Mouse (Mus musculus) inflammation-experienced regulatory T-cells, adult 16 weeks (primary cell): Measurements from ENCODE around the gene Vcam1. TPM values are rescaled to one million over a fixed set of nuclear protein-coding genes. Genes with fewer than 3 reads are reported as not detected.

Experiments used
- polyA plus RNA-seq: library from polyadenylated mRNA; unstranded; fragments of 100-300 nt; shearing (Covaris generic); gene quantifications from one replicate; pipeline ENCODE4 v1.2.1, GENCODE M21; 2017

Vcam1 gene
- 28.4 TPM for polyA plus RNA-seq

GRCm38 (mm10) chr3:116129259-116129738 is at the start of gene Vcam1:
Gene Vcam1 (minus strand): TSS chr3:116129688.

Other genes starting within 250 kb of the Vcam1 start
- 70.0 TPM for gene Dph5, start 241.9 kb downstream of the Vcam1 start, polyA plus RNA-seq
- gene Slc30a7, start 122.3 kb downstream of the Vcam1 start, polyA plus RNA-seq: 75.1 TPM
- 6.7 TPM for gene Extl2, start 122.2 kb downstream of the Vcam1 start, polyA plus RNA-seq
- not detected for gene Gpr88, start 123.8 kb upstream of the Vcam1 start, polyA plus RNA-seq